Mouse (Mus musculus) natural killer cell, adult 2 months (primary cell): ENCODE measurements around the gene 2410004P03Rik.

Source experiments
- DNase-seq, 2 experiments: peaks; one replicate each; pipeline ENCODE4 v3.0.0; 2022; ENCODE audit warnings: low spot score in 2 of 2

2410004P03Rik gene

DNA sequence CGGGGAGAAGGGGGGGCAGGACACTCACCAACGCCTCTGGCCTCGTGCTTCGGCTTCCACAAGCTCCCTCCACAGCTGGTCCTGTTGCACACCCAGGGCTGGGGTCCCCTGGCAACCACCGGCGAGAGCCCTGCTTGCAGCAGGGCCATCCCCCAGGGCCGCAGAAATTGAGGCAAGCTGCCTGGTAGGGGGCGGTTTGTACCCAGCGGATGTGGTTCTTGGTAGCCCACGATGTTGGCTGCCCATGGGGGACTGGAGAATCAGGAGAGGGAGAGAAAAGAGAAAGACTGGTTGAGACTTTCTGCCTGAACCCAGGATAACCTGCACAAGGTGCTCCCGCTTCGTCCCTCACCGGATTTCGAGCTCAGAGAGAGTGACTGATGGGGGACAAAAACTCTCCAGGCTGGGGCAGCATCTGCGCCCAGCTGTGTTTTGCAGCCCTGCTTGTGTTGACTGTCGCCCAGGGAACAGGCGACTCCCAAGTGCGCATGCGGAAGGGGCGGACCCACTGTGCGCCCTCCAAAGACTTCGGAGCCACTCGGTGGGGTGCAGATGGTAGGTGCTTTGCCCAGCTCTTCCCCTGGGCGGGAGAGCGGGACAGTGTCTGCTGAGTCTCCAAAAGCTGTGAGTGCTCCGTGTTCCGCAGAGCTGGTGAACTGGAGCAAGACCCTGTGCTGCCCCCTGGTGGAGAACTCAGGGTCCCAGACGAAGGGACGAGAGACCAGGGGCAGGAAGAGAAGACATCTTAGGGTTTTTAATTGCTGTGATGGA, at the start of gene 2410004P03Rik:
Gene 2410004P03Rik, minus strand, starts transcription at position 628 of the 771 bp plus-strand sequence.
- DNase-seq = peak; percentile 67 to 81

DNA sequence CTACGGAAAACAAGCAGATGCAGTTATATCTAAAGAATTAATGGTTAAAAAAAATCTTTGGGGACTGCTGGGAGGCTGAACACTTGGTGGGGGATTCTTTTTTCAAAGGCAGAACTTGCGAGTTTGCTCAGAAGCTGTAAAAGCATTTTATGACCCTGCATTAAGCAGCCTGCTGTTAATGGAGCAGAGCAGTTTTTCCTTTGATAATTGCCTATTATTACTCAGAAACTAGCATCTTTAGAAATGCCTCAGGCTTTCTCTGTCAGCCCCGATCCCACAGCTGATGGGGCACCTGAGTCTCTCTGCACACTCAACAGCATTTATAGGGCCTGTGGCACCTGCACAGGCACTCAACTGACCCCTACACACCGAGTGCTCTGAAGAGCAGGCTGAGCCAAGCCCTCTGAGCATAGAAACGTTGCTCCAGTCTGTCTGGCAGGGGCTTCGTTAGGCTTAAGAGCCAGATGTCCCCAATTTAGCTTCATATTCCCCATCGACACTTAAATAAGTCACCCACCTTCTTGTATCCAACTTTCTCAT, 49.7 kb upstream of the 2410004P03Rik start:
- no peak for DNase-seq

DNA sequence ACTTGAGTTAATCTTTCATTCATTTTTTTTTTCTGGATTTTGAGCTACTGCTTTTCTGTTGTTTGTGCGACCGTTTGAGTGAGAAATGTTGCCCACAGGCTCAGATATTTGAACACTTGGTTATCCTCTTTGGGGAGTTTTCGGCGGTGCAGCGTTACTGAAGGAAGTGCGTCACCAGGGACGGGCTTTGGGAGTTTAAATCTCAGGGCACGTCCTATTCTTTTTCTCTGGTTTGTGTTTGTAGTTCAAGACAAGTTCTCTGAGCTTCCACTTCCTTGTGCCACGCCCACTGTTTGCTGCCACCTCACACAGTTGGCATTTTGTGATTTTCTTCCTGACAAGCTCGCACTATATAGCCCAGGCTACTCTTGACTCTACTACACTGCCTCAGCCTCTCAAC, 47.0 kb upstream of the 2410004P03Rik start:
- no peak for DNase-seq

DNA sequence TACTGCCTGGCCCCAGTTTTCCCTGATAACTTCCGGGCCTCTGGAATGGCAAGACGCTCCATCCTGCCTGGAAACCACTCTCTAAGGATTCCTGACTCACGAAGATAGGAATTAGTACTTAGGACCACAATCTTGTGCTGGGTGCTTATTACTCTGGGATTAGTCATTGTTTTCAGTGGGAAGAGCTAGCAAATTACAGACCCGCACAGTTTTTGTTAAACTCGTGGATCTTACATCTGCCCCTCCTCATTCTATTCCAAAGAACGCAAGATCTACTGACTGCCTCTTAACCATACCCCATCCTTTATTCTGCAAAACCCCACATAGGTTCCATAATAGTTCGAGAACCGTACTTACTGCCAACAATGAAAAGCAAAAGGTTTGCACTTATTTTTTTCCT, 45.6 kb upstream of the 2410004P03Rik start:
- DNase-seq = no peak

DNA sequence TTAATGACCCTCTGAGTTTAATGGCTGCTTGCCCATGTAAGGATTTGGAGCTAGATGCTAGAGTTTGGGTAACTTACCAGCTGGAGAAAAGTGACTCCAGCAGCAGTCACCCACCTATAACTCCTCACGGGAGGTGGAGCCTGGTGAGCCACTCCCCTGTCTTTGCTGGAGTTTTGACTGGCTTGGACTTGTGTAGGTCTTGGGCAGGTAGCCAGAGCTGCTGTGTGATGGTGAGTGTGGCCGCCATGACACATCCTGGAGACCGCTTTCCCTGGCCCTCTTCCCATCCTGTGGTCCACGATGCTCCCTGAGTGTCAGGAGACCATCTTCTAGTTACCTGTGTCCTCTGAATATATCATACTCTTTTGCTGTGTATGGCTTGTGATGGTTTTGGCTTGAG, 44.2 kb upstream of the 2410004P03Rik start:
- no peak for DNase-seq

DNA sequence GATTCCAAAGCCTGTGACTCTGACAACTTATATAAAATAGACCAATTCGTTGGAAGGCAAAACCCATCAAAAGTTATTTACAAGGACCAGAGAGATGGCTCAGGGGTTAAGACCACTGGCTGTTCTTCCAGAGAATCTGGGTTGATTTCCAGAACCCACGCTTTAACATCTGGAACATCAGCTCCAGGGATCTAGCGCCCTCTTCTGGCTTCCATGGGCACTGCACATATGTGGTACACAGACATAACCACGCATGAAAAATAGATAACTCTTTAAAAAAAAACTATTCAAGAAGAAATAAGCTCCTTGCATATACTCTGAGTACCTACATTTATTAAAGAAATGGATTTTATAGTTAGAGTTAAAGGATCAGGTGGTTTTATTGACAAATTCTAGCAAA, 43.2 kb upstream of the 2410004P03Rik start:
- no peak for DNase-seq

DNA sequence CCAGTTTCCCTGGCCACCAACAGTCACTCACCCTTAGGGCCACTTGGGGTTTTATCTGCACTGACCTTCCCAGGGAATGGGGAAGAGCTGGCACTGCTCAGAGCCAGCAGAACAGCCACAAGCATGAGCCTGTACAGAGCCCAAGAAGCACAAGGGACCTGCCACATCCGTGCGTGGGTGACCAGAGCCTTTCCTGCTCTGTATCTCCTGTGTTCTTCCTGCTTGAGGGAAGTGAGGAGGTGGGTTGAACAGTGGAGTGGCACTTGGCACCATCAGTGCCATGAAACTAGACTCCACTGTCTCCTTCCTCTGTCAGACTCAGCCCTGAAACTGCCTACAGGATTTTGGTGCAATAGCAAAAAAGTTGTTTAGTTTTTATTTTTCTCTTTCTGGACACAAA, 41.1 kb upstream of the 2410004P03Rik start:
- no peak for DNase-seq

DNA sequence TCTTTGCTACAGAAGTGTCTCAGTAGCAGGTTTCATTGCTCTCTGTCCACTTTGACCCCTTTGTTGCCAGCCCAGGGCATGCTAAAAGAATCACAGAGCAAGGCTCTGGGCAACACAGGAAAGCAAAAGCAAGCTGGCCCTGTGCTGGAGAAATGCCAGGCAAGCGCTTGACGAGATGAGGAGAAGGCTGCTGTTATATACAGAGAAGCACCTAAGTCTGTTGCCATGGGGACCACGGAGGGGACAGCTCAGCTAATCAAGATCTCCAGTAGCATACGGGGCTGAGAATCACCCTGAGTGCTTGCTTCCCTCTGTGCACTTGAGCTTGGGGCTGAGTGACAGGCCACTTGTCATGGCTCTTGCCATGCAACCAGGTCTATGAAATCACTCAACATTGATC, 39.5 kb upstream of the 2410004P03Rik start:
- DNase-seq = no peak

DNA sequence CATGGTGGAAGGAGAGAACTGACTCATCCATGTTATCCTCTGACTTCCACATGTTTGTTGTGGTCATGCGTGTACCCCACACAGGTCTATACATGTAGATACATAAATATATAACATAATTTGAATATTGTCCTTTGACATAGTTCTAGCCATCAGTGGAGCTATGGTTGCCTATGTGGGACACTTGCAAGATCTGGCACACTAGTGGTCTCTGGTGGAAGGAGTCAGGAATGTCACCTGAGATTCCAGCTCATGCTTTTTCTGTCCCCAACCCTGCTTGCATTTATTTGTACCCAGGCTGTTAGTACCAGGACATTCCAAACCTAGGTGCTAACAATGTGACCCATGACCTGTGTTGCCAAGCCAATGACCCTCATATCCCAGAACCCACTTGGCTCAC, 38.3 kb upstream of the 2410004P03Rik start:
- no peak for DNase-seq

DNA sequence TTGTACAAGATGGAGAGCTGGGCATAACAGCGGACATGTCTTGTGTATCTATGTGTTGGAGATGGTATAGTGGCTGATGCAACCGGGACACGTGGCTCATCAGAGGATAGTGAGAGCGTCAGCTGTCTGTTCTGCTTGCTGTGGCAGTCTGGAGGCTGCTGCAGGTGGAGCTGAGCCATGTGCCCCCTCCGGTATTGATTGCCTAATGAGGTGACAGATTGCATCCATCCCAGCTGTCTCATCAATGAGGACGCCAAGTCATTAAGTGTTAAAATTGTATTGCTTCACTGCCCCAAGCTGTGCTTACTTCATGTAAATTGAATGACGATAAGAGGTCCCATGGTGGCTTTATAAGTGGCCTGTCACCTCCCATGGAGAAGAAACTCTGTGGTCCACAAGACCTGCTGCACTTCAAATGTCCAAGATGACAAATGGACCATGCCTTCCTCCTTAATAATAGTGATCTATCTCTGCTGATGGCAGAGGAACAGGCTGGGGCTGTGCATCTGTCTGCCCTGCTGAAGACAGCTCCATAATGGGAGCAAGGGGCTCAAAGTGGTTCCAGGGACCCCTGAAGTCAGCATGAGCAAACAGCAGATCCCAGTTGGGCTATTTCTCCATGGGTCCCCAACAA, 37.6 kb upstream of the 2410004P03Rik start:
- no peak for DNase-seq

DNA sequence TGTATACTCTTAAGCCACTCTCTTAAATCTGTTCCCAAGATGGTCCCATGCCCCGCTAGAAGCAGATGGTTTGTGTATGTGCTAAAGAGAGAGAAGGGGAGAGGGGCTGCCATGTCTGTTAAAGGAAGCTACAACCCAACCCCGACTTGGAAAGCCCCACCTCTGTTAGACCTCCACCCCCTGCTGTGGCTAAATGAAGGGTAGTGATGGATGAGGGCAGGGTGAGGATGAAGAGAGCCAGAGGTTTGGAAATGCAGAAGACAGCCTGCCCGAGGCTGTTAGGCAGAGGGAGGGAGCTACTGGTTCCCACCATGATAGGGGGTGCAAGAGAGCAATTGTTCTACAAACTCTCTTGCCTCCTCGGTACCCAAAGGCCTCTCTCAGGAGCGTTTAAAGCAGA, 31.8 kb upstream of the 2410004P03Rik start:
- no peak for DNase-seq

DNA sequence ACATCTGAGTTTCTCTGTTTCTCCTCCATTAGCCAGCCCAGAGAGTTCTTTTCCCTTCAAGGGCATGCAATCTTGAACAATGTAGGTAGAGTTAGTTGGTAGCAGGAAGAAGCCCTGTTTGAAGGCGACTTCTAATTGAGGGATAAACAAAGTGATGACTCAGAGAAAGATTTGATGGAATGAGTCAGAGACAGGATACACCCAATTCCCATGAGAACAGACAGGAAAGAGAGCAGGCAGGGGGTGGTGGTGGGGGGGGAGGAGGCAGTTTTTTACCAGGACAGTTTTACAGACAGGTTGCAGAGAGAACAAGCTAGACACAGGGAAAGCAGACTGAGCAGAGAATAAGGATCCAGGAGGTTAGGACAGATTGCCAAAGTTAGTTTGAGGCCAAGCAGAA, 29.0 kb upstream of the 2410004P03Rik start:
- no peak for DNase-seq

DNA sequence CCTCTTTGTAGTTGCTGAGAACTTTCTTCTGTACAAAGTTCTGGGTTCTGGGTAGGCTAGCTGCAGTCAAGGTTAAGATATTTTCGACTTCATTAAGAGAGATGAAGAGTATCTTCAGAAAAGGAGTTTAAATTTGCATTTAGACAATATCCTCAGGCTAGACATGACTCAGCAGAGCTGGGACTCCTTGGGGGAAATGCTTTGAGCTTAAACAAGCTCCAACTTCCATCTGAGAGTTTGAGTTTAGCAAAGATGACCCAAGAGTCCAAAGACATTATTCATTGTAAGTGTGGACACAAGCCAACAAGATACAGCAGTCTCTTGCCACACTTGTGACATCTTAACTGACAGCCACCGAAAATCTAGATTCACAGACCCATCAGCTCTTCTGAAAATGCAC, 27.9 kb upstream of the 2410004P03Rik start:
- DNase-seq = no peak

DNA sequence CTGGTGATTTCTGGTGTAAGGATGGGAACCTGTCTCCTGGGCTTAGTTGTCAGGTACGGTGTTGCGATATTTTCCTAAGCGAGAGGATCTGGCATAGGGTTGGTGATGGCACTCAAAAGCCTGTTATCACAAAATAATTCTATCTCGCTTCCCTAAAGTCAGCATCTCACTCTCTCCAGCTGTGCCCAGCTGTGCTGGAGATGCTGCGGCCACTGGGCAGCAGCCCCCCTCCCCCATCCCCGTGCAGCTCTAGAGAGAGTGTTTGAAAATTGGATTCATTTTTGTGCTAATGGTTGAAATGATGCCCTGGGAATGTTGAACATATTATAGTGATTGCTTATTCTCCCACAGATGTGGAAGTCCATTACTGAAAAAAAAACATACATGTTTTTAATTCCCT, 26.7 kb upstream of the 2410004P03Rik start:
- DNase-seq = no peak

DNA sequence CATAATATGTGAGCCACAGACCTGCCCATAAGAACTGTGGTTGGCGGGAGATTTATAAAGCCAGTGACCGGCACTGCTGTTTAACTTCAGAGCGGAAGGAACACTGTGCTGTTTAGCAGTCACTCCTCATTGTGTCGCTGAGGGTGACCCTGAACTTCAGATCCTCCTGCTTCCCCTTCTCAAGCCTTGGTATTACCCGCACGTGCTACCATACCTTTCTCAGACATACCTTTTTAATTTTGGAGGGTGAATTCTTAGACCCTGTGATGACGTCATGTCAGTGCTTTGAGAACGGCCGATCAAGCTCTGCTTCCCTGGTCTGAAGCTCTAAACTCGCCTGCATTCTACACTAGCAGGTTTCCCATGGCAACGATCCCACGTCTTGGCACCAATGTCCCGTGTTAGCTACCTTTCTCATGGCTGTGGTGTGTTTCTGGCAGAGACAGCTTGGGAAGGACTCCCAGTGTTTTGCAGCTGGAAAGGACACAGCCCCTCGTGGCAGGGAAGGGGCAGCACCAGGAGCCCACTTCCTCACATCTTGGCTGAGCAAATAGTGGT, 25.6 kb upstream of the 2410004P03Rik start:
- DNase-seq = no peak

DNA sequence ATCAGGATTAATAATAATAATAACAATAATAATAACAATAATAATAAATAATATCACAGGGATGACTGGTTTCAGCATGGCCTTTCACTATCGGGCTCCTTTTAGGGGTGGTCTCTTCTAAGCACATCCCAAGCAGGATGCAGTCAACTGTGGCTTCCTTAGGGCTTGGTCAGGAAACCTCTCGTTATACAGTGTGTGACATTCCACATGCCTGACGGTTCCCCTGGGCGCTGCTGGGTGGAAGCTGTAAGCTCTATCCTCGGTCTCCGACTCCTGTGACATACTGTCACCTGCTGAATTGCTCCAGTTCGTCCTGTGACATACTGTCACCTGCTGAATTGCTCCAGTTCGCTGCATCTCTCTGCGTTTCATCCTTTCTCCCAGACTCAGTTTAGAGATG, 25.0 kb upstream of the 2410004P03Rik start:
- DNase-seq = no peak

DNA sequence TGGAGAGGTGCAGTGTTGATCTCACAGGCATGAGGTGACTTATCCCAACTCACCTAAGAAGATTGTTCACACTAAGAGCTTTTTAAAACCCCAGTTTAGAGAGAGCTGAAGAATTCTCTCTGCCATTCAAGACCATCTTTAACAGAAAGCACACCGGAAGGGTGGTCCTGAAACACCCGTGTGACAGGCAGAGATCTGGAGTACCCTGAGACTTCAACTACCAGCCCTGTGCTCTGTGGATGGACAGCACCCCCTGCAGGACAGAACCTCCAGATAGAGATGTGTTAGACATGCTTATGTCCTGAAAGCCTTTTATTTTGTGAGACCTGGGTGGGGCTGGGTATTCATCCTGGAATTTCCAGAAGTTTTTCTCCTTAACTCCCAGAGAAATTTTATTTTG, 23.6 kb upstream of the 2410004P03Rik start:
- peak; percentile 21 to 48 for DNase-seq

DNA sequence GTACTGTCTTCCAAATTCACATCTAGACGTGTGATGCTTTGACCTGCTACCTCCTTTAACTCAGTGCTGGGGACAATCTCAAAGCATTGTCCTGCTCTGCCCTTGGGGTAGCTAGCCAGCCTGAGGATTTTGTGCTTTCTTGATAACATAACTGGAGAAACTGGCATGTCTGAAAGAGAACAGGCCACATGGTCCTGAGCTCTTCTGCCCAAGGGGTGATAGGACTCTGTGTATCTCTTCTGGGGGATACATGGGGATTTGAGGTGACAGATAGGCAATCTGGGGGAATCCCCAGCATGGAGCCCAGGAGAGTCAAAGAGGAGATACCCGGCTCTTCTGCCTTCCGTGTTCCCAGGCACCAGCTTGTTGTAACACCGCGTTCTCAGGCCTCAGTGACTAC, 23.1 kb upstream of the 2410004P03Rik start:
- DNase-seq = no peak

DNA sequence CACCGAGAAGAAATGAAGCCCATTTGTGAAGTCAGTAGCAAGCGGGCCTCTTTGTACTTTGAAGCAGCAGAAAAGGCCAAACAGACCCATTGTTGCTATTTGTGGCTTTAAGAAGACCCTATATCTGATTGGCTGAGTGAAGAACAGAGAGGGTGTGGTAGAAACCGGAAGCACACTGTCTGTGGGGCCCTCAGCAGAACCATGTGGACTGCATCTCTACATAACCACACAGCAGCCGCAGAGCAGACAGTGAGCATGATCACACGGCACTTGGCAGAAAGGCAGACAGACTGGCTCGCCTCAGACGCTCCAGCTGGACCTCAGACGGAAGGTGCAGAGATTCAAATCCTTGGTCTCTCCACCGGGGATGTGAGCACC, 21.9 kb upstream of the 2410004P03Rik start:
- DNase-seq = peak; percentile 30 to 34

DNA sequence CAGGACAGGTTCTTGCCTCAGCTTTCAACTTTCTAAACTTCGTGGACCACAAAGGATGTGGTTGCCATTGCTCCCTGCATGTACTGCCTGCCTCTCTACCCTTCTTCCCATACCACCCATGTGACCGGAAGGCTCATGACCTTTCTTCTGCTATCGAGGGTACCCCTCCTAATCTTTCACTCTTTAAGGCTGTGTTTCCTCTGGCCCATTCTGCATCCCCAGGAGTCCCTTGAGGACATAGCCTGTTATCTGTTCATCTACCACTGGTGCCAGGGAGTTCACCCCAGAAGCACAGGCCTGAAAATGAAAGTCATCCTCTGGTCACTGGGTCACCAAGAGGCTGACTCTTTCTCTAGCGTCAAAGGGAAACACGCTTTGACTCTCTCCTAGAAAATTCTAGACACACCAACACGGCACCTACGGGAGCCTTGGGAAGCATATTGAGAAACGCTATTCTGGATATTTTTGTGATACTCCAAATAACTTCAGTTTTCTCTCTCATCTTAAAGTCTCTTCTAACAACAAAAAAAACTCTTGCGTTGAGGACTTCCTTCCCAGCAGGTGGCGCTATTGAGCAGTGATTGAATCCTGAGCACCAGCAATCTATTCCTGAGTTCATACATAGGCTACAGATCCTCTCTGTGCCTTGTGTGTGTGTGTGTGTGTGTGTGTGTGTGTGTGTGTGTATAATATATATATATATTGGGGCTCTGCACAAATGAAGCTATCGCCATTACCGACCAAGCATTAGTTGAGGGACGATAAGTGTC, 21.4 kb upstream of the 2410004P03Rik start:
- peak; percentile 57 to 73 for DNase-seq

DNA sequence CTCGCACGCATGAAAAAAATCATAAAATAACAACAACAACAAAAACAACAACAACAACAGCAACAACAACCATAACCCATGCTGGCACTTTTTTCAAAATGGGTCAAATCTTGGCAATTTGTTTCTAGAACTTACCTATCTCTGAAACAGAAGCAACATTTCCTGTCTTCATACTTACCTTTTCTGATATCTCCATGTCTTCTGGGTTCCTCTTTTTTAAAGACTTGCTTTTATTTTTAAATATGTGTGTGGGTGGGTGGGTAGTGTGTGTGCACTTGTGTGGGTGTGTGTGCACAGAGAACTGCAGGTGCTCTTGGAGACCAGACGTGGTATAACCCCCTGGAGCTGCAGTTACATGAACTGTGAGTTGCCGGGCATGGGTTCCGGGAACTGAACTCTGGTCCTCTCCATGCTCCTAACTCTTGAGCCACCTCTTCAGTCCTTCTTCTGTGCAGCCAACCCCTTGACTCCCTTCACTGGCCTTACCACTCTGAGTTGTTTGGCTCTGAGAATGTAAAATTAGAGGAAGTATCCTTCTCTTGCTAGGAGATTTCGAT, 13.1 kb upstream of the 2410004P03Rik start:
- DNase-seq = no peak

DNA sequence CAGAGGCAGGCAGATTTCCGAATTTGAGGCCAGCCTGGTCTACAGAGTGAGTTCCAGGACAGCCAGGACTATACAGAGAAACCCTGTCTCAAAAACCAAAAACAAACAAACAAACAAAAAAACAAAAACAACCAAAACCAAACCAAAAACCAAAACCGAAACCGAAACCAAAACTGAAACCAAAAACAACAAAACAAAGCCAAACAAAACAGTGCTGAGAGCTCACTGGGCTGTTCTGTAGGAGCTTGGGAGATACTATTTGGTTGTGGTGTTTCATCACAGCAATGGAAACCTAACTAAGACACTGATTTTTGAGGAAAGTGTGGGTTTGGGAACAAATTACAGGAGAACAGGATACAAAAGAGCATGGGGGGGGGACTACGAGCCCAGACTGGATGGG, 10.6 kb upstream of the 2410004P03Rik start:
- no peak for DNase-seq
